Mouse (Mus musculus): ENCODE results near the gene Bckdhb.

DNA sequence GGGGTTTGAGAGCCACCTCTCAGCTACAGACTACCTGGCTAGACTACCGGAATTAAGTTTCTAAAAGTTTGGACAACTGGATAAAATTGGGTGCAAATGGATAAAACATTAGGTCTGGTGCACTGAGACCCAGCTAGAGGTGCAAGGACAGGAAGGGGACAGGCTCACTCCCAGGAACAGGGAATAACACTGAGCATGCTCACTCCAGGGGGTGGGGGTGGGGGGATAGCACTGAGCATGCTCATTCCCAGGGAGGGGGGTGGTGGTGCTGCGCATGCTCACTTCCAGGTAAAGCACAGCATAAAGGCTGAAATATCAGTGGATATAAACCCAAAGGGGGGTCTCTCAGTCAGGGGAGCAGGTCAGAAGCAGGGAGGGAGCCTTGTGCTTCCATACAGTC lies 120.7 kb downstream of the Bckdhb start:
- TF ChIP-seq CTCF (IDR thresholded peaks at IDR 0.05; ENCODE audit: low read depth, low read length) (no peak), GATA1 (IDR thresholded peaks at IDR 0.05; ENCODE audit: borderline replicate concordance, low read length) (no peak)
